In the genomic region with DNA sequence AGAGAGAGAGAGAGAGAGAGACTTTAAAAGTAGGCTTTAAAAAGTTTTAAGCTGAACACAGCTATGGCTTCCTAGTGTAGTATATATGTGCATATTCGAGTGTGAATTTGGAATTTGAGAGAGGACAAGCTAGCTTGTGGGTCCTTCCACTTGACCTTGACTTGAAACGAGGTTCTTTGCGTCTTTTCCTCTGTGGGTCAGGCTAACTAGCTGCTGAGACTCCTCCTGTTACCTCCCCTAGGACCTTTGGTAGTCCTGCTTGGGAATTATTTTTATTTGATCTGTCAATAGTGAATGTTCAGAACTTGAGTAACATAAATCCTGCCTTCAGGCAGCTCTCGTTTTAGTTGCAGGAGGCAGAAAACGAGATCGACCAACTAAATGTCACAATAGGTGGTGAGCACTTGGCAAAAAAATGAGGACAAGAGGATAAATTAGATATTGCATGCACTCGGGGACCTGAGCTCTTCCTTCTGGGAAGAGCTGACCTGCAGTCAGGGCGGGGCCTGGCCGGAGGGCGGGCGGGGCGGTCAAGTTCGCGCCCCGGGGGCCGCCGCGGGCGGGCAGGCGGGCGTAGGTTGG, we compare ENCODE assay signal across 8 mouse cellular contexts. TPM values are rescaled to one million over a fixed set of nuclear protein-coding genes. Genes with fewer than 3 reads are reported as not detected.
DNase-seq lines count a peak whose midpoint lies in the region; ATAC-seq and TF ChIP-seq lines count a peak whose summit lies in the region.

No protein-coding gene starts in this region.

- peak overlapping the region; percentile 91 for H3ac ChIP-seq in myocyte (ENCODE audit: control insufficient read depth, insufficient read length)

- DNase-seq in layer of hippocampus, adult 2 months (ENCODE audit: low spot score in 2 of 2): no peak
- no peak for DNase-seq in layer of hippocampus, postnatal 25 days (ENCODE audit: extremely low spot score in 1 of 2, low spot score in 1 of 2)
- DNase-seq in embryonic facial prominence, embryonic 11.5 days (ENCODE audit: low spot score): peak; percentile 13
- DNase-seq in right cerebral cortex, postnatal 25 days: no peak
- no peak for DNase-seq in embryo, embryonic 10.5 days (ENCODE audit: low spot score)

- peak overlapping the region; percentile 98 for H3K9ac ChIP-seq in embryonic facial prominence, embryonic 11.5 days (replicated peaks; ENCODE audit: low read length)
- peak overlapping the region; percentile 83 for H3K9ac ChIP-seq in hindbrain, embryonic 16.5 days (ENCODE audit: low read depth, low read length)

- peak; percentile 48 for TF ChIP-seq CTCF in layer of hippocampus, adult 2 months (conservative IDR thresholded peaks at IDR 0.05)

- peak overlapping the region; percentile 89 for H3K27ac ChIP-seq in layer of hippocampus, adult 2 months
- peak overlapping the region; percentile 17; the same call in 1 of the 2 replicates for H3K27ac ChIP-seq in embryonic facial prominence, embryonic 11.5 days (replicated peaks; ENCODE audit: low read depth, low read length)
- peak overlapping the region; percentile 79 for H3K27ac ChIP-seq in hindbrain, embryonic 16.5 days (ENCODE audit: low read depth, low read length)

- peak overlapping the region; percentile 48 for H3K4me3 ChIP-seq in layer of hippocampus, adult 2 months
- peak overlapping the region; percentile 99 for H3K4me3 ChIP-seq in embryonic facial prominence, embryonic 11.5 days (ENCODE audit: low read depth, low read length)
- H3K4me3 ChIP-seq in hindbrain, embryonic 16.5 days (ENCODE audit: low read length): peak overlapping the region; percentile 64
- H3K4me3 ChIP-seq in myocyte: peak overlapping the region; percentile 90

- H3K4me1 ChIP-seq in embryonic facial prominence, embryonic 11.5 days (ENCODE audit: control insufficient read depth, insufficient read depth, low read length): no peaks in the 10 kb centered on the region
- peaks cover 17% of the 10 kb centered on the region for H3K4me1 ChIP-seq in hindbrain, embryonic 16.5 days (ENCODE audit: control insufficient read depth, insufficient read depth, low read depth, low read length)

- H3K36me3 ChIP-seq in embryonic facial prominence, embryonic 11.5 days (replicated peaks; ENCODE audit: control insufficient read depth, insufficient read depth, low read depth, low read length): no peaks in the 10 kb centered on the region; the same call in 1 of the 2 replicates
- peaks cover 2% of the 10 kb centered on the region; the same call in 1 of the 2 replicates for H3K36me3 ChIP-seq in hindbrain, embryonic 16.5 days (ENCODE audit: control insufficient read depth, insufficient read depth, low read length)
- no peaks in the 10 kb centered on the region for H3K36me3 ChIP-seq in myocyte (ENCODE audit: control insufficient read depth, insufficient read depth)

- peaks cover 28% of the 10 kb centered on the region for H3K79me2 ChIP-seq in myocyte (ENCODE audit: control insufficient read depth, insufficient read depth)

- H3K4me2 ChIP-seq in embryonic facial prominence, embryonic 11.5 days (ENCODE audit: low read depth, low read length): peak overlapping the region; percentile 74
- H3K4me2 ChIP-seq in hindbrain, embryonic 16.5 days (ENCODE audit: low read length): peak overlapping the region; percentile 81
- peak overlapping the region; percentile 49 for H3K4me2 ChIP-seq in myocyte (ENCODE audit: low read depth)

- peak; percentile 3; the same call in 1 of the 2 replicates for ATAC-seq in embryonic facial prominence, embryonic 11.5 days (replicated peaks; ENCODE audit: insufficient number of reproducible peaks, low FRiP score, low TSS enrichment, low read depth)
- 0 out of 2 replicates have a peak, but pooled peaks have one; percentile 2 for ATAC-seq in hindbrain, embryonic 16.5 days
- ATAC-seq in CD4-positive, CD25-positive, alpha-beta regulatory T cell, adult 4 months: no peak

- no peaks in the 10 kb centered on the region for H3K9me3 ChIP-seq in embryonic facial prominence, embryonic 11.5 days (replicated peaks; ENCODE audit: control insufficient read depth, low read length)
- H3K9me3 ChIP-seq in hindbrain, embryonic 16.5 days (ENCODE audit: control insufficient read depth, low read length): no peaks in the 10 kb centered on the region

- 3% methylated on average over 21 of the region's 21 CpGs for WGBS in embryonic facial prominence, embryonic 11.5 days
- 5% methylated on average over 21 of the region's 21 CpGs for WGBS in hindbrain, embryonic 16.5 days

- H3K27me3 ChIP-seq in embryonic facial prominence, embryonic 11.5 days (ENCODE audit: control insufficient read depth, insufficient read depth, low read length): no peaks in the 10 kb centered on the region
- no peaks in the 10 kb centered on the region for H3K27me3 ChIP-seq in hindbrain, embryonic 16.5 days (replicated peaks; ENCODE audit: control insufficient read depth, insufficient read depth, low read length)
- H3K27me3 ChIP-seq in myocyte (ENCODE audit: control insufficient read depth, insufficient read depth, insufficient read length): no peaks in the 10 kb centered on the region

- TF ChIP-seq POLR2A in myocyte (IDR thresholded peaks at IDR 0.05; ENCODE audit: insufficient read length, low read depth): no peak

TF ChIP-seq in myocyte, 11 proteins besides CTCF, POLR2A, EP300 and RAD21:
- TF ChIP-seq POLR2AphosphoS2 (IDR thresholded peaks at IDR 0.05; ENCODE audit: insufficient read length, low read depth) (no peak), E2F4 (IDR thresholded peaks at IDR 0.05; ENCODE audit: insufficient read depth) (no peak), SRF (IDR thresholded peaks at IDR 0.05; ENCODE audit: control insufficient read depth, insufficient read length, low read depth) (no peak), REST (IDR thresholded peaks at IDR 0.05; ENCODE audit: insufficient read depth, insufficient read length) (no peak), CEBPB (IDR thresholded peaks at IDR 0.05; ENCODE audit: insufficient read depth, poor library complexity, severe bottlenecking) (no peak), MYOD1 (IDR thresholded peaks at IDR 0.05; ENCODE audit: control insufficient read depth in 1 of 3, insufficient read length in 2 of 3, low read depth in 2 of 3) (peak in 1 of 3 experiments; percentile 0), USF1 (IDR thresholded peaks at IDR 0.05; ENCODE audit: low read depth) (no peak), MYOG (IDR thresholded peaks at IDR 0.05; ENCODE audit: control insufficient read depth in 1 of 3, insufficient read depth in 1 of 3, insufficient read length in 2 of 3, low read depth in 2 of 3) (no peak)
TF ChIP-seq in myocyte: peak in this region for 1.

RNA-seq across cellular contexts. Expression of a gene that starts 0.4 kb away (rescaled TPM):
- total RNA-seq in layer of hippocampus, adult 2 months (2021): 10 to 100 TPM; 35.2 to 38.2 TPM
- total RNA-seq in layer of hippocampus, postnatal 25 days (2021): 10 to 100 TPM; 36.0 to 36.8 TPM
- polyA plus RNA-seq in embryonic facial prominence, embryonic 11.5 days (2014; fragmentation: Nextera tagmentation; extraction: Ambion mirVana): 76.4 and 81.0 TPM in 2 replicates
- 73.8 and 77.8 TPM in 2 replicates for polyA plus RNA-seq in hindbrain, embryonic 16.5 days (2015; fragmentation: Nextera tagmentation; extraction: Ambion mirVana)
- polyA plus RNA-seq in myocyte (2012; fragmentation: generic; extraction: Trizol): 11.7 TPM
- polyA plus RNA-seq in CD4-positive, CD25-positive, alpha-beta regulatory T cell, adult 4 months (2017; shearing (Covaris generic)): 10 to 100 TPM; 43.4 to 49.9 TPM

RNA-seq across cellular contexts. Expression of a gene that starts 31.1 kb away (rescaled TPM):
- total RNA-seq in layer of hippocampus, adult 2 months (2021): 10 to 100 TPM; 29.7 to 36.1 TPM
- total RNA-seq in layer of hippocampus, postnatal 25 days (2021): 10 to 100 TPM; 28.2 to 31.9 TPM
- 28.1 and 30.1 TPM in 2 replicates for polyA plus RNA-seq in embryonic facial prominence, embryonic 11.5 days (2014; fragmentation: Nextera tagmentation; extraction: Ambion mirVana)
- 26.8 and 37.3 TPM in 2 replicates for polyA plus RNA-seq in hindbrain, embryonic 16.5 days (2015; fragmentation: Nextera tagmentation; extraction: Ambion mirVana)
- polyA plus RNA-seq in myocyte (2012; fragmentation: generic; extraction: Trizol): 6.2 TPM
- 1 to 10 TPM; 2.8 to 5.7 TPM for polyA plus RNA-seq in CD4-positive, CD25-positive, alpha-beta regulatory T cell, adult 4 months (2017; shearing (Covaris generic))

Comparison
In these comparisons a context has a peak if more than half of its experiments do, and no peak if none do; other contexts are left out.
1. H3K27ac ChIP-seq: peak in every context shown above with its lines; median percentile 89 in layer of hippocampus, adult 2 months; 79 in hindbrain, embryonic 16.5 days; 17 in embryonic facial prominence, embryonic 11.5 days.
2. H3K4me3 ChIP-seq: peak in every context shown above with its lines; median percentile 99 in embryonic facial prominence, embryonic 11.5 days; 90 in myocyte; 64 in hindbrain, embryonic 16.5 days; 48 in layer of hippocampus, adult 2 months.